Mouse (Mus musculus) kidney, postnatal 10 days (tissue): ENCODE measurements at regions not wholly inside any gene's neighbourhood (a gene's known extent, or its start where the extent isn't known, plus 50 kb on each side); places are given as distances from the start of the nearest gene placed in this dataset.
"Not testable (repeated sequence)": the region's sequence is repeated elsewhere in the genome, so short reads cannot be mapped to it uniquely, and the experiment has no call there.

Experiments used
- DNase-seq: peaks from one replicate; pipeline ENCODE4 v3.0.0; 2021; ENCODE audit warnings: mixed read lengths

DNA sequence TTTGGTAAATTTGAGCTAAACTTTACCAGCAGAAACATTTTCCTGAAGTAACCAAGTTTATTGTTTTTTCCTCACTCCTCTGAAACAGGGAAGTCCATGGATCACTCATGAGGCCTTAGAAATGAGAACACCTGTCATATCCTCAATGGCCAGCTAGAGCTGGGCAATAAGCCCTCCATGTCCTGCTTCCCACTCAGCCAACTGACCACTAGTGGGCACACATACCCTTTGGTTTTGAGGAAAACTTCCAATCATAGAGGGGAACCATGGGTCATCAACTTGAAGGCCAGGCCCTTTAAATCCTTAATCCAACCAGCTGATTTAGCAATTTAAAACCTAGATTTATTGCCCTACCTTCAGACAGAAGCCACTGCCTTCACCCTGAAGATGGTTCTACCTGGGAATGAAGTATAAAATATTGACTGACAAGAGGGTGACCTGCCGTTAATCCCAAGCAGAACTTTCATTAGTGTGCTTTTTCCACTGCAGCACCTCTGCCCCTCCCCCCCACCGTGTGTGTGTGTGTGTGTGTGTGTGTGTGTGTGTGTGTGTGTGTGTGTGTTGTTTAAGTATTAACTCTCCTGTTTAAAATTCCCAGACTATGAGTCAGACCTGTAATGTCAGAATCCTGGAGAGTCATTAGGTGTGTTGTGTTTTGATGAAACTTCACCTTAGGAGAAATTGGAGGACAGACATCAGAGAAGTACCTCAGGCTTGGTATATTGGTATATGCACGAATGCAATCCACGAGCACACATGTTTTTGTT, 312.3 kb downstream of the Hdgfl1 start:
- DNase-seq: peak; percentile 63

- DNase-seq: no peak
Observed at GRCm38 (mm10) chr13:26426639-26427038, 343.3 kb downstream of the Hdgfl1 start.

DNA sequence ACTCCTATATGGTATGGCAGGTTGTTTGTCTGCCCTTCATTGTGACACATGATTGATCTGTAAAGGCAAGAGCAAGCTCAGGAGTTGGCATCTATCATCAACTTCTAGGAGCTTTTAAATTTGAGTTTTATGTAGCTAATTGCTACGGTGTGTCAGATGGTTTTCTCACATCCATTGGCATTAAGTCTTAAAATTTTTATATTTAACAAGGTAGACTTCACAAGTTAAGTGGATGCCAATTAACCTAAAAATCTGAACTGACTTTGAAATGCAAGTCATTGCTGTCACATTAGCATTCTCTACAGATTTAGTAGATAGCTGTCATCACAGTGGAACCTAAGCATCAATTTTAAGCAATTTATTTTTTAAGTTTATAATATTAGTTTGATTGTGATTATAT, 345.5 kb downstream of the Hdgfl1 start:
- no peak for DNase-seq

- peak; percentile 10 for DNase-seq
Observed at GRCm38 (mm10) chr13:26405757-26406156, 364.2 kb downstream of the Hdgfl1 start.

DNA sequence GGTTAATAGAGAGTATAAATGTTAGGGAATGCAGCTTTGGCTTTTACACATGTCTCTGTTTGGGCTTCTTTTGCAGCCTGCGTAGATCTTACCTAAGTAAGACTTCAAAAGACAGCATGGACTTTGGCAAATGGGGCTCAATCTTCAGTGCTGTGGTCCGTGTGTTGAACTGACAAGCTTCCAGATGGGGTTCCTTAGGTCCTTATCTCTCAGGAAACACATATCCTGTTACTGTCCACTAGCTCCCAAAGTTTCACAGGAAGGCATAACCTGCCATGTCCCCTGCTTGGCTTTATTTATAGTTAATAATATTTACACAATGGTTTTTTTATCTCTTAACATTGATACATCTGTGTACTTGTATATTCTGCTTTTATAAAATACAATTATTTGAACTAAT, 365.3 kb downstream of the Hdgfl1 start:
- DNase-seq: peak; percentile 6

- DNase-seq: no peak
Observed at GRCm38 (mm10) chr13:26387861-26388621, 381.9 kb downstream of the Hdgfl1 start.

- no peak for DNase-seq
Observed at GRCm38 (mm10) chr13:26382631-26383030, 387.3 kb downstream of the Hdgfl1 start.

DNA sequence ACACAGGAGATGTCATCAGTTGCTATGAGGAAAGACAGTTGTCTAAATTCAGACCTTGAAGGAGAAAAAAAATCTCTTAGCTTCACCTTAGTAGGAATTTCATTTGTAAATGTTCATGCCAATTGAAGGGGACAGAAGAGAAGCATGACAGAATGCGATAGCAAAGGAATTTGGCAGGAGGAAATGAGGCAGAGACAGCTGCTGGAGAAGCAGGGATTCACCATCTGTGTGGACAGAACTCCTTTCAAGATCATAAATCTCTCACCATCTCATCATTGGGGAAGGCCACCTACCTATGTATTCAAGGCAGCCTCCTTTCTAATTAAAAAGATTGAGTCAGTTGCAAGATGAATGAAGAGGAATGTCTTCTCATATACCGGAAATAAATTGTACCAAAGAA, 387.8 kb downstream of the Hdgfl1 start:
- no peak for DNase-seq

DNA sequence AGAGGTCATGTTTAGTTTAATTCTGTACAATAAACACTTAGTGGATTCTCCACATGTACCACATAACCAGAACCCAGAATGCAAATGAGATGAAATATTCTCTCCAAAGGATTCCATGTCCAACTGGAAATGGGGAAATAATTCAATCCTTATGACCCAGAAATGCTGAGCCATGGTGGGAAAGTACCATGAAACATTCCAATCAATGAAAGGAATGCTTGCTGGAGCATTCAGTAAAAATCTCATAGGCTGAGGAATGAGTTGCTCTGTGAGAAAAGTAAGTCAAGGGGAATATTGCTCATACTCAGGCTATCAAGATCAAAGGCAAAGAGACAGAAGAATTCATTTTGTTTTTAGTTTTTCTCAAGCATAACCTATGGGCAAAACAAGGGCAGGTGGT, 394.4 kb downstream of the Hdgfl1 start:
- no peak for DNase-seq

DNA sequence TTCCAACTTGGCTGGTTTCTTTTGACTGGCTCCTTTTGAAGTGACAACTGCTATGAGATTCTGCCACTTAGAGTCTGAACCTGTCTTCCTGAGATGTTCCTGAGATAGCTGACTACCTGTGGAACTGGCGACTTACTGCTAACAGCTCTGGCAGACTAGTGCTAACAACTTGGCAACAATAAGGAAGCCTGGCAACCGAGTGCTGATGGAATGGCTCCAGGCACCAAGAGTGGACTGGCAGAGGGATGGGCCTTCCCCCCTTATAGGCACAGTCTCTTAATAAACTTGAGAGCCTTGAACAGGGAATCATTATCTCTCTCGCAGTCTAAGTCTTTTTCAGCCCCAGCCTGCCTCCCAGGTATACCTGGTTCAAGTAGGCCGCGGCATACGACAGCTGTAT, 404.1 kb downstream of the Hdgfl1 start:
- DNase-seq: not testable (repeated sequence)

DNA sequence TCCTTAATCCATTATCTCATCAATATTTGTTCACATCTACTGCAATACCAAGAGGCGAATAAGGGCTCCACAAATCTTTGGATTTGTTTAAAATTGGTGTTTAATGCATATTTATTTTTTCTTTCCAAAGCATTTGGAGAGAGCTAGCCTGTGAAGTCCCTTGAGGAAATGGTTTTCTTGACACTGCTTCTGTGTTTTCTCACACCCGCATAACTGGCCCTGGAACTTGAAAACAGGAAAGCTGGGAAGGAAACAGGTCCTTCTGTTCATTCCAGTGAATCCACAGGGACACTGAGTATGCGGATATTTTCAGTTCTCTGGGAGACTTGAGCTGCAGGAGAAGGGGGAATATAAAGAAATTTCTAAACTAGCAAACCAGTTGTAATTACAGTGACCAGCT, 413.6 kb downstream of the Hdgfl1 start:
- peak; percentile 7 for DNase-seq

DNA sequence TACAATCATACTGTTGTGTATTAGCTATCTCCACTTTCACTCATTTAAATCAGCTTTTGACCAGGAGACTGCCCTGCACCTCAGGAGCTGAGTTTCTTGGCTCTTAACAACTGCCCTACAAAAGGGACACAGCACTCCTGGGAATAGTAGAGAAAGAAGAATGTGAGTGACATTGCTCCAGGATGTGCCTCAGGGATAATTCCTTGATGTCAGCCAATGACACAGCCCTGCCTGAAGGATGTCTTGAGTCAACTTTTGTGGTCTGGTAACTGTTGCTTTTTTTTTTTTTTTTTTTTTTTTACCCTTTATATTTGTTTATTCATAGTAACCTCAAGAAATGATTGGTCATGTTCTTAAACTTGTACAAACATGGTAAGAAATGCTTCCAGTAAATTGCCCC, 415.5 kb downstream of the Hdgfl1 start:
- DNase-seq: no peak

- DNase-seq: no peak
Observed at GRCm38 (mm10) chr13:26350510-26350909, 419.5 kb downstream of the Hdgfl1 start.

- DNase-seq: no peak
Observed at GRCm38 (mm10) chr13:26338795-26339194, 431.2 kb downstream of the Hdgfl1 start.

DNA sequence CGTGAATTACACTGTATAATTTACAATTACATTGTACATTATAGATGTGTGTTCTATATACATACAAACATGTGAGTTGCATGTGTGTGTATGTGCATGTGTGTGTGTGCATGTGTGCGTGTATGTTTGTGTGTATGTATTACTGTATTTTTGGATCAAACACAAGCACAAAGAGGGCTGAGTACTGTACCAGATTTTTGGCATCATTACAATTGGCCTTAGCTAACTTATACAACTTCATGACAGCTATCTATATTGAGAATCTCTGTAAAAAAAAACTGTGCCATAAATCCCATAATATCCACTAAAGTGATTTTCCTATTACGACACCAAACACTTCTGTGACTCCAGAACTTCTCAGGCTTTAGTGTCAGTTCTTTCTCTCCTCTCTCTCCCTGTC, 444.9 kb downstream of the Hdgfl1 start:
- no peak for DNase-seq

DNA sequence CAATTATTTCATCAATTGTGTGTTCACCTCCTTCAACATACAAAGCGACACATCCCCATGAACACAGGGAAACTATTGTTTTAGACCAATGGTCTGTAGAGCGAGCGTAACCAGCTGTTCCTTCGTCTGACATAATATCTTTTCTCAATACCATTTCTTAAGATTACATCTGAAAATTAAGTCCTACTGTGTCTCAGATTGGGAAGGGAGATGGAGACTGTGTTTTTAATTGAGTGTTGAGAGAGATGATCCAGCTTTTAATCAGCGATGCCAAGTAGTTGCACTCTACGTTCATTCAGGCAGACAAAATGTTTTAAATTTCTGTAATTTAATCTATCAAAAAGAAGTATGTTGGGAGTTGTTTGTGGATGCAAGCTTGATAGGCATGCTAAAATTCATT, 445.3 kb downstream of the Hdgfl1 start:
- no peak for DNase-seq

DNA sequence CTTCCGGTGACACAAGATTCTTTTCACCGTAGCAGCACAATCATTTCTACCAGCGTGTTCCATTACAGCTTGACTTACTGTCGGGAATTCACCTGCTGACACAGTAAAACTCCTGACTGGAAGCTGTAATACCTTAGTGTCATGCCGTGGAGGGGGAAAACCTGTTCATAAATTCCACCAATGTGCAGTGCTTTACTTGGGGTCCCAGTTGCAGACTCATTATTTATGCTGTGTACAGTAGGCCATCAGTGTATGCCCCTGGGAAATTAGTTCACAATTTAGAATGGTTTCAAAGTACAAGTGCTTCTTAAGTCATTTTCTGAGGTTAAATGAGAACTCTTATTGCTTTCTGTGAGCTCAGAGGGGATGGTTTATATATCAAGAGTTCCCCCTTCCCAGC, 451.4 kb downstream of the Hdgfl1 start:
- no peak for DNase-seq

GRCm38 (mm10) chr13:26312246-26313010, 457.5 kb downstream of the Hdgfl1 start:
- no peak for DNase-seq

DNA sequence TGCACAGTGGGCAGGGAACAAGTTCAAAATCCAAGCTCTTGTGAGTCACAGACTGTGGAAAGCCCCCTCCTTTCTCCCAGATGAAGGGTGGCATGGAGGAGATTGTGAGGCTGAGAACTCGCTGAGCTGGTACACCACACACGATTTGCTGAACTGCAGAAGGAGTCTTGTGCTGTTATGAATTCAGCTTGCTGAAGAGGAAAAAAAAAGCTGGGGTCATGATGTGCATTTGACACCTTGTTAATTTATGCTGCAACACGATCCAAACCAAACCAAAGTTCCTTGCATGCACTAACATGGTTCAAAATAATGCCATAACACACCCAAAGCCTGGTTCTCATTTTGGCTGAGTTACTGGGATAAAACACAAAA, 485.9 kb downstream of the Hdgfl1 start:
- DNase-seq: peak; percentile 6

DNA sequence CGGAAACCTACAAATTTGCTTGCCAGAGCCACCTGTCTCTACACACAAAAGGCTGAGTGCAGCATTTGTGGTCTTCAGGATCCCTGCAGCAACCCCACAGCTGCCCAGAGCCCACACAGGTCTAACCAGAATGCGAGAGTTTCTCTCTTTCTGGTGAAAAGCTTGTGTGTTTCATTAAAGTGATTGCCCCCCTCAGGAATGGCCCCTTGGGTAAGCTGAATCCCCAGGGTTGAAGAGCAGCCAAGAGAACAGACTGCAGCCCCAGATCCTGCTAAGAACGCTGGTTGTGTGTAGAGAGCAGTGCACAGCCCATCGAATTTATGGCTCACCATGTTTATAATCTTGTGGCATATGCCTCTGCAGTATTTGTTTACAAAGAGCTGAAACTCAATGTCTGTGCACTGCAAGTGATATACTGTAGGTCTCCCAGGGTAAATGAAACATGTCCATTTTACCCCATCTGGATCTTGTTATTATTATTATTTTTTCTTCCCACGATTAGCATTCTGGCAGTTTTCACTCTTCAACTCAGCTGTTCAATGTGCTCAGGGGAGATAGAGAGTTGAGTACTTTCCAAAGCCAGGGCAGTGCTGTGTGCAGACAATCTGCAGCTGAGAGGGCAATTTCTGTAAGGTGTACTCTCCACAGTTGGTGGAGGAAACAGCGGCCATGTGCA, 486.4 kb downstream of the Hdgfl1 start:
- DNase-seq: peak; percentile 15

DNA sequence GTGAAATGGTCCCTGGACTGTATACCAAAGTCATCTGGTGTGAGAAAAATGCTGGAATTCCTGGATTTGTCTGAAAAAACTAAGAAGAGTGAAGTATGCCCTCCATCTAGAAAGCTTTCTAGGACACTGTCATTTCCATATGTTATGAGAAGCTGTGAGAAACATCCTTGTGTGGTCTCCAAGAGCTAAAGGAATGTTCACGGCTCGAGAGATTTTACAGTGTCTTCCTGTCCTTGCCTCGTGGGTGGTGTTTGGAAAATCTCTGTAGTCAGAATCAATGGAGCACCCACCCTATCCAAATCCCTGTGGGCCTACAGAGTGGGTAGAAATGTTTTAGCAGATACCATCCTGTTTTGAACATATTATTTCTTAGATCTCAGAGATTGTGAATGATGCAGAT, 487.7 kb downstream of the Hdgfl1 start:
- DNase-seq: no peak

GRCm38 (mm10) chr13:26272850-26273249, 497.1 kb downstream of the Hdgfl1 start:
- DNase-seq: no peak

GRCm38 (mm10) chr13:26267501-26267900, 502.5 kb downstream of the Hdgfl1 start:
- DNase-seq: no peak
